Comparison of ENCODE assay signal across 8 mouse cellular contexts in genomic region chr19:41763870-41764660, GRCm38 (mm10). TPM values are rescaled to one million over a fixed set of nuclear protein-coding genes. Genes with fewer than 3 reads are reported as not detected.
DNase-seq lines count a peak whose midpoint lies in the region; ATAC-seq and TF ChIP-seq lines count a peak whose summit lies in the region.

No protein-coding gene starts in this region.

- no peak for ATAC-seq in Patski
- peak; percentile 88 for ATAC-seq in megakaryocyte progenitor cell, adult 5-6 weeks (replicated peaks; ENCODE audit: poor library complexity)

- CTCF ChIA-PET in Patski (lab: Charles Lee): interaction anchor here (0.5 to 4.2 kb wide), 11 partner anchors 8 to 659 kb away, joined by 3 to 23 read pairs (median 4); no protein-coding TSS in a partner anchor

- POLR2A ChIA-PET in Patski (lab: Charles Lee): no interaction called here

- H3K27ac ChIP-seq in left cerebral cortex, adult 2 months: no peak overlapping the region

- TF ChIP-seq CTCF in Patski (IDR thresholded peaks at IDR 0.05): peak; percentile 85
- peak; percentile 96 for TF ChIP-seq CTCF in left cerebral cortex, adult 2 months (IDR thresholded peaks at IDR 0.05)

- DNase-seq in Patski (ENCODE audit: low read depth, low spot score): no peak
- DNase-seq in cerebellum, adult 9-10 months: peak; percentile 83
- DNase-seq in frontal cortex, postnatal 14 days (ENCODE audit: low spot score in 2 of 2): peak; percentile 82 to 96
- DNase-seq in hindlimb bud, embryonic 11.5 days (ENCODE audit: extremely low spot score, low read depth, low spot score): peak; percentile 90
- peak; percentile 85 to 95 for DNase-seq in left cerebral cortex, adult 2 months (ENCODE audit: extremely low spot score in 1 of 2, low spot score in 2 of 2)
- DNase-seq in right cerebral cortex, postnatal 14 days: peak; percentile 91
- DNase-seq in urinary bladder, postnatal 36 days (ENCODE audit: low spot score in 2 of 2): peak; percentile 78 to 86

- in situ Hi-C loops in Patski (cut with MboI; ENCODE audit: low pct_unique_long_range_greater_than_20kb): loop anchor here (5.0 to 10.0 kb wide), 4 partner anchors 107 to 679 kb away; no protein-coding TSS in a partner anchor

- no peak overlapping the region for H3K4me3 ChIP-seq in left cerebral cortex, adult 2 months

- no peaks in the 10 kb centered on the region for H3K27me3 ChIP-seq in Patski

- intact Hi-C loops in left cerebral cortex, adult 2 months (cut with DNase I): loop anchor here (1.0 to 5.0 kb wide), 5 partner anchors 107 to 677 kb away; no protein-coding TSS in a partner anchor

RNA-seq across cellular contexts. Expression of gene Slit1, which starts 20.6 kb away (rescaled TPM):
- polyA plus RNA-seq in Patski (2021): 0.08 TPM
- 10 to 100 TPM; 59.0 to 60.6 TPM for total RNA-seq in left cerebral cortex, adult 2 months (2021)
- total RNA-seq in megakaryocyte progenitor cell, adult 5-6 weeks (2015): not detected in 2 replicates
- 0.03 and 0.29 TPM in 2 replicates for total RNA-seq in megakaryocyte progenitor cell, adult 5-6 weeks (2017)

RNA-seq across cellular contexts. Expression of gene Arhgap19, which starts 37.8 kb away (rescaled TPM):
- polyA plus RNA-seq in Patski (2021): 13.6 TPM
- 1 to 10 TPM; 3.0 to 3.3 TPM for total RNA-seq in left cerebral cortex, adult 2 months (2021)
- total RNA-seq in megakaryocyte progenitor cell, adult 5-6 weeks (2015): 48.6 and 50.6 TPM in 2 replicates
- 56.7 and 57.3 TPM in 2 replicates for total RNA-seq in megakaryocyte progenitor cell, adult 5-6 weeks (2017)

Comparison
In these comparisons a context has a peak if more than half of its experiments do, and no peak if none do; other contexts are left out.
1. RNA of gene Slit1, which starts 20.6 kb away (total RNA-seq): 59.0 to 60.6 TPM in left cerebral cortex, adult 2 months; 0.03 to 0.29 TPM in megakaryocyte progenitor cell, adult 5-6 weeks; every median in the first group is over 10 times any median in the second.
2. RNA of gene Arhgap19, which starts 37.8 kb away (total RNA-seq): 48.6 to 57.3 TPM in megakaryocyte progenitor cell, adult 5-6 weeks; 3.0 to 3.3 TPM in left cerebral cortex, adult 2 months; every median in the first group is over 10 times any median in the second.